Mouse (Mus musculus): Measurements from ENCODE around the gene Cmtm8. TPM values are rescaled to one million over a fixed set of nuclear protein-coding genes. Genes with fewer than 3 reads are reported as not detected.

The Cmtm8 gene
- polyA plus RNA-seq, 1 experiment: 15.4 TPM

- no peak overlapping the region for H3K4me3 ChIP-seq (ENCODE audit: control insufficient read depth, insufficient read depth, low read length)
- no peaks in the 10 kb centered on the region for H3K27me3 ChIP-seq (ENCODE audit: control insufficient read depth, insufficient read depth, low read length)
- no peak overlapping the region for H3K27ac ChIP-seq (ENCODE audit: control insufficient read depth, insufficient read depth, low read length)
- DNase-seq: no peak
- TF ChIP-seq POLR2A (IDR thresholded peaks at IDR 0.05; ENCODE audit: control insufficient read depth, extremely low read depth, insufficient read depth, low read length, poor library complexity) (no peak), CTCF (IDR thresholded peaks at IDR 0.05; ENCODE audit: borderline replicate concordance, control insufficient read depth, extremely low read depth, insufficient read depth, low read length, poor library complexity) (no peak)
- peaks cover 24% of the 10 kb centered on the region for H3K4me1 ChIP-seq (replicated peaks; ENCODE audit: control insufficient read depth, insufficient read depth, low read length)
- no peaks in the 10 kb centered on the region for H3K36me3 ChIP-seq (ENCODE audit: control insufficient read depth, insufficient read depth, low read length)
- WGBS: 72% methylated on average over 16 of the region's 16 CpGs
Measured at GRCm38 (mm10) chr9:114785432-114786125, 58.4 kb downstream of the Cmtm8 start.

GRCm38 (mm10) chr9:114781526-114782212 lies 62.3 kb downstream of the Cmtm8 start, which contains the start of gene Cmtm7:
Cmtm7 (minus strand) TSS chr9:114781856.
- Histone ChIP-seq H3K36me3 (ENCODE audit: control insufficient read depth, insufficient read depth, low read length) (no peaks in the 10 kb centered on the region), H3K27me3 (ENCODE audit: control insufficient read depth, insufficient read depth, low read length) (no peaks in the 10 kb centered on the region), H3K4me1 (replicated peaks; ENCODE audit: control insufficient read depth, insufficient read depth, low read length) (peaks cover 36% of the 10 kb centered on the region), H3K27ac (ENCODE audit: control insufficient read depth, insufficient read depth, low read length) (peak within 1 kb of the TSS; percentile 88), H3K4me3 (ENCODE audit: control insufficient read depth, insufficient read depth, low read length) (peak within 1 kb of the TSS; percentile 96)
- TF ChIP-seq POLR2A (IDR thresholded peaks at IDR 0.05; ENCODE audit: control insufficient read depth, extremely low read depth, insufficient read depth, low read length, poor library complexity): peak; percentile 78
- 0 out of 2 replicates have a peak, but pooled peaks have one; percentile 36 for TF ChIP-seq CTCF (IDR thresholded peaks at IDR 0.05; ENCODE audit: borderline replicate concordance, control insufficient read depth, extremely low read depth, insufficient read depth, low read length, poor library complexity)
- DNase-seq: peak; percentile 81
- WGBS: under 1% methylated on average over 54 of the region's 54 CpGs

DNA sequence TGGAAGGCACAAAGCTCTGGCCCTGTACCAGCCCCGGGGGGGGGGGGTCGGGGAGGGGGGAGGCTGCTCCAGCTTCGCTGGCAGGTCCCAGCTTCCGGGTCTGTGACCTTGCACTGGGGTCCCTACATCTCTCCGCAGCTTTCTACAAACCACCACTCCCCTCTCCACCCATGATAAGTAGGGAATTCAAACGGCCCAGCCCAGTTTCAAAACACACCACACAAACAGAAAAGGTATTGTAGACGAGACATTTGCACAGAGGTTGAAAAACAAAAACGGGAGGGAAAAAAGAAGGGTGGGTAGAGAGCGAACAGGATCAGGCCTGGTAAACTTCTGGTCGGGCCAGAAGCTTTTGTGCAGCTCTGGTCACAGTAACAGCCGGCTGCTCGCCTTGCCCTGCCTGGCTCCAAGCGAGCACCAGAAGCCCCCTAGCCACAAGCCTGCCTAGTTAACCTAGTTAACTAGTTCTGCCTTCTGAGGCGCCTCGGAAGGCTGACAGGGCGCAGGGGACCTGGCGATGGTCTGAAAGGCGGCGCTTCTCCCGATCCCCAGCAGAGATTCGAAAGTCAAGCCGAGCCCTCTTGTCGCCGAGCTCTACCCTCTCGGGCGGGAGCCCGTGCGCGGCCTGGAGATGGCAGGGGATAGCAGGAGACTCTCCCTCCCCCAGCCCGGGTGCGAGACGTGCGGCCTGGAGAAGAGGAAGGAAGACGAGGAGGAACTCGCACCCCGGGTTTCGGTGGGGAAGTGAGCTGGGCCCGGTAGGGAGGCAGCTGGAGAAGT lies 63.0 kb downstream of the Cmtm8 start:
- no peak for TF ChIP-seq CTCF (IDR thresholded peaks at IDR 0.05; ENCODE audit: borderline replicate concordance, control insufficient read depth, extremely low read depth, insufficient read depth, low read length, poor library complexity)
- no peak for TF ChIP-seq POLR2A (IDR thresholded peaks at IDR 0.05; ENCODE audit: control insufficient read depth, extremely low read depth, insufficient read depth, low read length, poor library complexity)
- Histone ChIP-seq H3K27ac (ENCODE audit: control insufficient read depth, insufficient read depth, low read length) (peak overlapping the region; percentile 88), H3K4me1 (replicated peaks; ENCODE audit: control insufficient read depth, insufficient read depth, low read length) (peaks cover 43% of the 10 kb centered on the region), H3K4me3 (ENCODE audit: control insufficient read depth, insufficient read depth, low read length) (peak overlapping the region; percentile 96), H3K27me3 (ENCODE audit: control insufficient read depth, insufficient read depth, low read length) (no peaks in the 10 kb centered on the region), H3K36me3 (ENCODE audit: control insufficient read depth, insufficient read depth, low read length) (no peaks in the 10 kb centered on the region)
- under 1% methylated on average over 38 of the region's 38 CpGs for WGBS
- peak; percentile 68 for DNase-seq

DNA sequence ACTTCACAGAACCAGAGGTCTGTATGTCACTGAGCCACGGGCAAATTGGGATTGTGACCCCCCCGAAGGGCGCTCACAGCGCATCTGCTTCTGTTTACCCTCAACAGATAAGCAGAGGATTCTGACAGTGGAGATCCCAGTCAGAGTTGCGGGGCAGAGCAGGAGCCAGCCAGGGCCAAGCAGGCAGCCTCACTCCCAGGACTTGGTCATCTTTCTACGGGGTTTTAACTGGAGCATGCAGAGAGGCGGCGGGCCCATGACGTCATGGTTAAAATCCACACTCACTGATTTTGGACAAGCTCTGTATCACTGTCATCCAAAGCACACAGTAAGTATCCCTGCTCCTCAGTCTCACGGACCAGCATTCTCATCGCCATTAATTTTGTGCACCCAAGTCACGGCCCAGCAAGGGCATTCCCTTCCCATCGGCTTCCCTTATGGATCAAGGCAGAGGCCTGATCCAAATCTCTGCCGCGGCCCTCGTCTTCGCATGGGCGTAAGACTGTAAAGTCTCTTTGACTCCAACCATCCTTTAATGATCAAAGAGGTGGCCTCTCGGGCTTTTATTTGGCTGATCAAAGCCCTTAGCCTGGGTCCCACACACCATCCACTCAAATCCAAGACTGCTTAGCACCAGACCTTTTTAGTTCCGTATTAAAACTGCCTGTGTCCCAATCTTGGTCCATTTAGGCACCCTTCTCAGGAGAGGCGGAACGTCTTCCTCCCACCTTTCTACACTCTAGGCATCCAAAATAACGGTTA lies 63.8 kb downstream of the Cmtm8 start:
- H3K4me1 ChIP-seq (replicated peaks; ENCODE audit: control insufficient read depth, insufficient read depth, low read length): peaks cover 47% of the 10 kb centered on the region
- no peaks in the 10 kb centered on the region for H3K27me3 ChIP-seq (ENCODE audit: control insufficient read depth, insufficient read depth, low read length)
- peak overlapping the region; percentile 96 for H3K4me3 ChIP-seq (ENCODE audit: control insufficient read depth, insufficient read depth, low read length)
- DNase-seq: peak; percentile 27
- TF ChIP-seq POLR2A (IDR thresholded peaks at IDR 0.05; ENCODE audit: control insufficient read depth, extremely low read depth, insufficient read depth, low read length, poor library complexity) (no peak), CTCF (IDR thresholded peaks at IDR 0.05; ENCODE audit: borderline replicate concordance, control insufficient read depth, extremely low read depth, insufficient read depth, low read length, poor library complexity) (no peak)
- 5% methylated on average over 23 of the region's 23 CpGs for WGBS
- peak overlapping the region; percentile 88 for H3K27ac ChIP-seq (ENCODE audit: control insufficient read depth, insufficient read depth, low read length)
- no peaks in the 10 kb centered on the region for H3K36me3 ChIP-seq (ENCODE audit: control insufficient read depth, insufficient read depth, low read length)

- WGBS: 44% methylated on average over 7 of the region's 7 CpGs
- DNase-seq: no peak
- Histone ChIP-seq H3K27me3 (ENCODE audit: control insufficient read depth, insufficient read depth, low read length) (no peaks in the 10 kb centered on the region), H3K4me1 (replicated peaks; ENCODE audit: control insufficient read depth, insufficient read depth, low read length) (peaks cover 59% of the 10 kb centered on the region), H3K27ac (ENCODE audit: control insufficient read depth, insufficient read depth, low read length) (peak overlapping the region; percentile 88), H3K4me3 (ENCODE audit: control insufficient read depth, insufficient read depth, low read length) (no peak overlapping the region), H3K36me3 (ENCODE audit: control insufficient read depth, insufficient read depth, low read length) (no peaks in the 10 kb centered on the region)
- TF ChIP-seq CTCF (IDR thresholded peaks at IDR 0.05; ENCODE audit: borderline replicate concordance, control insufficient read depth, extremely low read depth, insufficient read depth, low read length, poor library complexity) (no peak), POLR2A (IDR thresholded peaks at IDR 0.05; ENCODE audit: control insufficient read depth, extremely low read depth, insufficient read depth, low read length, poor library complexity) (no peak)
Measured at GRCm38 (mm10) chr9:114778877-114779276, 65.1 kb downstream of the Cmtm8 start.

Measured in thymus, adult 2 months (tissue).